Mouse (Mus musculus) ES-CJ7 (cell line): Measurements from ENCODE around the gene Csnk2a2.
A peak's percentile ranks its signal among the peaks of the same experiment; 100 is the strongest.

Experiments
- DNase-seq: peaks from one replicate; pipeline ENCODE4 v3.0.0; 2011; ENCODE audit warnings: low read depth, low spot score

Csnk2a2 gene

DNA sequence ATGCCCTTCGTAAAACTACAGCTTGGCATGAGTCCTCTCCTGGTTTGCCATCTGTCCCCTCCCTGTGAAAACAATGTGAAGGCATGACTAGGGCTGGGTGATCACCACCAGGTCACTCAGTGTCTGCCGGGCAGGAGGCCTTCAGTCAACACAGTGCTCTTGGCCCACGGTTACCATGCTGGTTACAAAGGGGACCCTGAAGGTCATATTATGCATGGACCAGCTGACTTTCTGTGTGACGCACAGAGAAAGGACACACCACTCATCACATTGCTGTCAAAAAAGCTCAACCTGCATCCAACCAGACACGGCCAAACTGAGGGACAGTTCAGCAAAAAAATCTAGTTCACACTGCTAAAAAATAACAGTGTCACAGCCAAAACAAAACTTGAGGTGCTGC lies at the start of gene Csnk2a2:
Gene Csnk2a2, minus strand, starts transcription at position 34 of the 400 bp plus-strand sequence.
- no peak for DNase-seq

DNA sequence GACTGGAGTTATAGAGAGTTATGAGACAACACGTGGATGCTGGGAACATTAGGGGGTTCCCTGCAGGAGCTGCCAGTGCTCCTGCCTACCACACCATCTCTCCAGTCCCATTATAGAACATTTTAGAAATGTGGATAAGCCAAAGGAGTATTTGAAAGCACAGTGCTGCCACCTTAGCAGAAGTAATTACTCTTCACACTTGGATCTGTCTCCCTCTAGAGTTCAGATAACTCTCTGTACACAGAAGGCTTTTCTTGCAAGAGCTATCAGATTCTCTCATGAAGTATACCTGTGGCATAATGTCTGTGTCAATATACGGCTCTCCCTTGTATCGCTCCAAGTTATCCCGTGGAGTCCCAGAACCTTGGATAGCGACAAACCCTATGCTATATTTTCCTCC lies 49.6 kb upstream of the Csnk2a2 start:
- DNase-seq, result no peak

DNA sequence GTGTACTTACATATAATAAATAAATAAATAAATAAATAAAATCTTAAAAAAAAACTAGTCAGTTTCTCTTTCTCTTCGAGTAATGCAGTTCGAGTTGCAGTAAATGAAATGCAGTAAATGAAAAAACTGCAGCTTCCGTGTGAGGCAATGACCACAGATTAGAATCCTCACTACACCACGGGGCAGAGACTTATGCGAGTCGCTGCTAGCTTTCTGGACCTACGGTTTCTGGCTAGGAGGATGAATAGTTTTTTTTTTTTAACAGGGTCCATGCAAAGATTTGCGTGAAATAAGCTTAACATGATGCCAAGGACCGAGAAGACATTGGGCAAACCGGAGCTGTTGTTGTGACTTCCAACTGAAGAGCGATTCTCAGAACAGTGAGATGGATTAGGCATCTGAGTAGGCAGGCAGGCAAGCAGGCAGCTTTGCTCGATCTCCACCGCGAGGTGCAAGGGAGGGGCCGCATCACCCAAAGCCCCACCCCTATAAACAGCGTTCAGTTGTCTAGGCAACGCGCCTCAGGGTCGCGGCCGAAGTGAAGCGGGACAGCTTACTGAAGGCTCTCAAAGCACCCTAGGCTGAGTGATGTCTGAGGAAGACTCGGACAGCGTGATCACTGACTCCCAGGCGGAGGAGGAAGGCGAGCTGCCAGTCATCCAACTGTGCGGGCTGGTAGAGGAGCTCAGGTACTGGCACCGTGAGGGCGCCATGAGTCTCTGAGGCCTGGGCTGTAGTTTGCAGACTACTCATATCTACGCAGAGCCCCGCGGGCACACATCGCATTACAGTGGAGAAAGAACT lies 43.9 kb upstream of the Csnk2a2 start, which contains the start of gene Ccdc113:
Gene Ccdc113, plus strand, starts transcription at position 502 of the 804 bp plus-strand sequence.
- DNase-seq, result peak; percentile 88

DNA sequence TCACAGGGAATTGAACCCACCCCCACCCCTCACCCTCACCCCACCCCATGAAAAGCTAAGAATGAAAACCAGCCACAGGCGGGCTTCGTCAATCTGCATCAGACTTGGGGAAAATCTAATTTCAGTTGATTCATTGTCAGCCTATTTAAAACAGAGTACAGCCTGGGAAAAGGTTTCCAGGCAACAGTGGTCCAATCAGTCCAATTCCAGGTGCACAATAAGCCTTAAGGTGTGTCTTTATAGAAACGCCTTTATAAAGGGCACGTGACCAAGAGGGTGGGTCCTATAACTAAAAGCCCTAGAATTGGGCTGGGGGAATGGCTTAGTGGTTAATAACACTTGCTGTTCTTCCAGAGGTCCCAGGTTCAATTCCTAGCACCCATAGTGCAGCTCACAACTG lies 42.4 kb upstream of the Csnk2a2 start:
- DNase-seq, result peak; percentile 76

DNA sequence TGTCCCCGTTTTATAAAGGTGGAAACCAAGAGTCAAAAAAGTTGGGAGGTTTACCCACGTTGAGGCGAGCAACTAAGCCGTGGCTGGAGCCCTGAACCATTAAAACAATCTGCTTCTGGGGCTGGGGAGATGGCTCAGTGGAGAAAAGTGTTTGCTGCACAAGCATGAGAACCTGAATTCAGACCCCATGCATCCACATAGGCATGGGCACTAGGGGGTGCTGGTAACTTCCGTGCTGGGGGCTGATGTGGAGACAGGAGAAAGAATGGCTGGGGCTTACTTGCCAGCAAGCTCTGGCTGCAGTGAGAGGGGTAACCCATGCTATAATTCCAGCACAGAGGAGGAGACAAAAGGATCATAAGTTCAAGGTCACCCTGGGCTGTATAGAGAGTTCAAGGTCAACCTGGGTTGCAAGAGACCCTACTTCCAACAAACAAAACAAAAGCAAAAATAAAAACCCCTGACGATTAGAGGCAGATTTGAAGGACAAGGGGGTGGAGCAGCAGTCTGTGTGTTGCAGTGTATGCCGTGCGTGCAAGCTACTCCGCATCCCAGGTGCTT lies 39.0 kb upstream of the Csnk2a2 start:
- peak; percentile 74 for DNase-seq

DNA sequence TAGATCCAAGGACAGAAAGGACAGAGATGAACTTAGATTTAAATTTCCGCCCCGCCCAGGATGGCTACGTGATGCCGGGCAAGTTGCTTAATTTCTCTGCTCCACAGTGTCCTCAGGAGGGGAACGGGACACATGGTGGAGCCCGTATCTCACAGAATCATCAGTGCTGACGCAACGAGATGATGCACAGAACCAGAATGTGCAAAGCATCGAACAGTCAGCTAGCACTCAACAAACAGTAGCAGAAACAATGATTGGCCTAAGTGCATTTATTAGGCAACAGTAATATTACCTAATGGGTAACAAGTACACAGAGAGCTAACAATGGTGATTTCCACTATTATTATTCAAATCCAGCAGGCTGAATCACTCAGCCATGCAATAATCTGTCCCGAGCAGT lies 38.4 kb upstream of the Csnk2a2 start:
- peak; percentile 37 for DNase-seq

DNA sequence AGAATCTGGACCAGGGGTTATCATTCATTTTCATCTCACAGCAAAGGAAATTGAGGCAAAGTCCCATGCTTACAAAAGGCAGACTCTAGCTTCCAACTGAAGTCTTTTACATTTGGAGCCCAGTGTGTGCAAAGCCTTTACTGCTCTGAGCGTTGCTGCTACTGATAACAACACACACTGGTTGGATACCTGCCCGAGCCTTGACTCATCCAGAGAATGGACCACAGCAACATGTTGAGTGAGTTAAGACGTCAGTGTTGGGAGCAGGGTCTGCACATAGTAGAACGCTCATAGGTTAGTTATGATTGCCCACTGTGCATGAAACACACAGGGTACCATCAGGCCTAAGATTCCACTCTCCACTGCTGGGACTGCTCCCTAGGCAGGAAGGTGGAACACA lies 34.2 kb upstream of the Csnk2a2 start:
- DNase-seq, result no peak

DNA sequence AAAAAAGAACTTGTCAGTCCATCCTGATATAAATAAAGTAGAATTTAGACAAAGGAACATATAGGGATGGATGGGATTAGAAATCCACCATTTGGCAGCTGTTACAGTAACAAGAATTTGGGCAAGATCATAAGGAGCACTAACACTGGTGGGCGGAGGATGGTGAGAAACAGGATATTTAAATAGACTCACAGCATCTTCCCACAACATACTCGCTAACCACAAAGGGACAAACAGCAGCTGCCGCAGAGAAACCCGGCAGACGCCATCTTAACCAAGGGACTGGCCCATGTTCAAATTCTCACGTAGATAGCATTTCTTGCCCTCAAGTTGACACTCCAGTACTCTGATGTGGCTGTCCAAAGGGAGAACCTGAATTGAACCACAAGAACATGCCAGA lies 27.1 kb upstream of the Csnk2a2 start:
- no peak for DNase-seq

DNA sequence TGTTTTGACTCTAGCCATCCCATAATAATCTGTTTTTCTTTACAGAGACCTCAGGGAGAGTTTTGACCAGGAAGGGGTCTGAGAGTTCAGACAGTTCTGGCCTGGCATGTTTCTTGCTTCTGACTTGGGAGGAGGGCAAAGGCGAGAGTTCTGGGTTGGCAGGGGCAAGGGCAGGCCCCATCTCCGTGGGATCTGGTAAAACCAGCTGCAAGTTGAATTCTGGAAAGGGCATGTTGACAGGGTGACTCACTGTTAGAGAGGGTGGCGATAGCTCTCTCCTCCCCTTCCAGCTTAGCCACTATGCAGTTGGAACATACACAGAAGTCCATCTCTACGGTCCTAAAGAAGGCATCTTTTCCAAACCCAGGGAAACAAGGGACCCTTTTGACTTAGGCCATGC lies 23.4 kb upstream of the Csnk2a2 start:
- DNase-seq, result no peak

DNA sequence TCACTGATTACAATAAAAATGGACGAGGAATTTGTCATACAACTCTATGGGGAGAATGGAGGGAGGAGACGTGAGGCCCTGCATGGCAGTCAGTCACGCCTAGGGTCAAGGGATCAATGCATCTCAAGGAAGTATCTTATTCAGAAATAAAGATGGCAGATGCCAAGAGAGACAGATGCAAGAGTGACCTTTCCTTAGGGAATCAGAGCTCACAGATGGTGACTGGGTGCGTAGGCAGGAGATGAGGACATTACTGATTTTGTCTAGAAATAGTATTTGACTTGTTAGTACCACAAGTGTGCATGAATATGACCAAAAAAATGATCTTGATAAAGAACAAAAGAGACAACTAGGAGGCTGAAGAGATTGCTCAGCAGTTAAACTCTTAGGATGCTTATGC lies 22.4 kb upstream of the Csnk2a2 start:
- DNase-seq, result no peak

DNA sequence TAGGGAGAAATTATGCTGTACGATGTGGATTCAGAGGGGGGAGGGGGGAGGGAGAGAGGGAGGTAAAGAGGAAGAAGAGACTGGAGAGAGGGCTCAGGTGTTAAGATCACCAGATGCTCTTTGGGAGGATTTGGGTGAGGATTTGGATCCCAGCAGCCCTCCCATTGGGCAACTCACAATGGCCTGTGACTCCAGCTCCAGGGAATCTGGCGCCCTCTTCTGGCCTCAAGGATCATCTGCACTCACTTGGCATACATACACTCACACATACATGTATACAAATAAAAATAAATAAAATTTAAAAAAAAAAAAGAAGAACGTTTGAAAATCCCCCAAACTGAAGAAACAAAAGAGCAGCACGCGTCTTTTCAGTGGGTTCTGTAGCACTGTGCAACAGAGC lies 16.4 kb upstream of the Csnk2a2 start:
- peak; percentile 66 for DNase-seq

DNA sequence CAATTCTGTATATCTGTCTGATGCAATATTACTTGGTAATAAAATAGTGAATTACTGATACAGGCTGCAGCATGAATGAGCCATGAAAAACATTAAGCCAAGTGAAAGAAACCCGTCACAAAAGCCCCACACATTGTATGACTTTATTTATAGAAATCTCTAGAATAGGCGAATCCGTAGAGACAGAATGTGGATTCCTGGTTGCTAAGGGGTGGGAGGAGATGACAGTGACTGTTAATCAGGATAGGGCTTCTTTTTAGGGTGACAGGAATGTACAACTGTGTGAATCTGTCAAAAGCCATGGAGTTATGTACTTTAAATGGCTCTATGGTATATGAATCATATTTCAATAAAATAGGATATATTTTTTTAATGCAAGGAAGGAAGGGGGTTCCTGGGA lies 15.8 kb upstream of the Csnk2a2 start:
- DNase-seq, result no peak

DNA sequence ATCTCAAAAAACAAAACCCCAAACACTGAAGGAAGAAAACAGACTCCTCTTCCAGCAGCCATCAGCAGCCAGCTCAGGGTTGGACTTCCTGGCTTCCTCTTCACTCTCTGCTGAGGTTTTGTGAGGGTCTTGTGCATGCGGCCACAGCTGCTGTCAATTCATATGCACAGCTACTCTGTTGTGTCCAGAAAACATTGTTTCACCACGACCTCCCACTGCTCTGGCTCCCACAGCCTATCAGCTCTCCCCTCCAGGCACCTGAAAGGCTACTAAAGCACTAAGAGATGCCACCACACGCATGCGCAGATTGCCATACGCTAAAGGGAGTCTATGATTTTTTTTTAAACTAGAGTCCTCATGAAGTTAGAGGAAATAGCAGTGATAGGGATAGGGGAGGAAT lies 15.0 kb upstream of the Csnk2a2 start:
- DNase-seq, result peak; percentile 79

DNA sequence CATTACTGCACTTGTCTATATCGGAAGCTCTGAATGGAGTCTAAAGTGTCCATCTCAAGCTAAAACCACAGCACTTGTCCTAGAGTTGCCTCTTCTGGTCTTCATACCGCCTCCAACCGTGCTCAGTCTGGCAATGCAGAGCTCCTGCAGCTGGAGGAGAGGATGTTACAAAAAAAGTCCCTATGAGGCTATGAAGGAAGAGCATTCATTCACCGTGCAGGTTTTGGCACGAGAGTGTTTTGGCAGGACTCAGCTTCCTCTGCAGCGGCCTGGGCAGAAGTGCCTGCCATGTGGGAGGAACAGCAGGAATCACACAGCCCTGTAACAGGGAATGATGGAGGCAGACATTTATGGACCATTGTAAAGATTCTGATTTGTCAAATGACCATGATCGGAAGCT lies 12.6 kb upstream of the Csnk2a2 start:
- no peak for DNase-seq

DNA sequence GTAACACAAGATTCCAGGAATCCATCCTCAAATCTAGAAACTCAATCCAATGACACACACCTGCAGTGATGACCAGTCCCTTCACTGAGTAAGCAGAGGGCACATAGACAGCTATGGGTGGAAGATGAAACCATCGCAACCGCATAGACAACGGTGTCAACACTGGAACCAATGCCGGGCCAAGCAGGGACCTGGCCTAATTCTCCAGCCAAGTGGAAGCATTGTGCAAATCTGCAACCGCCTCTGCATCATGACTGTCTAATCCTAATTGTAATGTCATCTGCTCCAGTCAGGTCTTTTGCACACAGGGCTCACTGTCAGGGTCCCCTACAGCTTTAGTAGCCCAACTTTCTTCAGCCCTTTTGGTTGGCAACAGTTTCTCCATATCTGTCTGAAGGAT lies 10.6 kb upstream of the Csnk2a2 start:
- no peak for DNase-seq

DNA sequence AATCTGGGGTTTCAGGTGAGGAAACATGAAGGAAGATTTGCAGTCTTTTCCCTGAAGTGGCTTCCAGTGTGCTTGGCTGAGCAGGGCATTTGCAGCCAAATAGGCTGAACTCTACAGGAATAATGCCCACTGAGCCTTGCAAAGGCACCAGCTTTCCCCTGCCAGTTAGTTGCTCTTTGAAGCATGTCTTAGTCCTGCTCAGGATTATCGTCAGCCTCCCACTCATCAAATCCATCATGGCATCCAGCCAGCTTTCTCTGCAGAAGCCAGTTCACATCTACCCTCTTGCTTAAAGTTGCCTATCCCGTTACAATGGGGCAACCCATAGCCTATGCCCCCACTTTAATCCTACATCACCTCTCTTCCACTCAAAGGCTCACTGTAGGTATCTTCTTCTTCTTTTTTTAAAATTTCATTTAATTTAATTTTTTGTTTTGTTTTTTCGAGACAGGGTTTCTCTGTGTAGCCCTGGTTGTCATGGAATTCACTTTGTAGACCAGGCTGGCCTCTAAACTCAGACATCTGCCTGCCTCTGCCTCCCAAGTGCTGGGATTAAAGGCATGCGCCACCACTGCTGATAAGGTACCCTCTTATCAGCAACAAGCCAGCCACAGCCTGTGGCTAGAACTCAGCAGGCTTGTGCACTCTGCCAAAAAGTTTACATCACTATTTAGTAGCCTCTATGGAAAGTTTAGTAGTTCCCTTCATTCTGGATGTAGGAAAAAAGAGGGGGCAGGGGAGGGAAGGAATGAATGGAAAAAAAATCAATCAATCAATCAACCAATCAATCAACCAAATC lies 9.6 kb upstream of the Csnk2a2 start:
- DNase-seq, result no peak

DNA sequence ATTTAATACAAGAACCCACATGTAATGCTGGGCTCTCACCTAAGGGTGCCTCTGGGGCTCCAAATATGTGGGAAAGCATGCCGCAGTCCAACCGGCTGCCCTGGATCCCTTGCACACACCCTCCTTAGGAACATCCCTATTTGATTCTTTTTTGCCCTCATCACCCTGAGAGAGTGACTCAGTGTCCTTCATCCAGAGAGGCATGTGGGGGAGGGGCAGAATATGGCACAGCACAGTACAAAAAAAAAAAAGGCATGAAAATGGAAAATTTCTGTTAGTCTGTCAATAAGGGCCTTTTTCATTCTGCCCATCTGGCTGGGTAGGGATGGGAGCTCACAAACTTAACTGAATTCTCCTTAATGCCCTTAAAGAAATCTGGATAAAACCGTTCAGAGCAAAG lies 8.0 kb upstream of the Csnk2a2 start:
- no peak for DNase-seq

DNA sequence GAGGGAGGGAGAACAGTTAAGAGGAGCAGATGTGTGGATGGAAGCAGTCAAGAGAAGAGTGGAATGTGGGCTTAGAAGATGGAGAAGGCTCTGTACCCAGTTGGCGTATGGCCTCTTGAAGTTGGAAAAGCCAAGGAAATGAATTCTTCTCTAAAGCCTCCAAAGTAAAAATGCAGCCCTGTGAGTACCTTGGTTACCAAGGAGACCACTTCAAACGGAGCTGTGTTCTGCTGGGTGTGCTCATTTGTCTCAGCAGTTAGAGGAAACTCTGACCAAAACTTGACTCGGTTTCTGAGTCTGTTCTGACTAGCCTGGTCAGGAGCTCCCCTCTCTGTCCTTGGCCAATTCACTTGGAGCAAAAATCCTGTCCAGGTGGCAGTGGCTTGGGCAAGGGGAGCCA lies 6.6 kb upstream of the Csnk2a2 start:
- no peak for DNase-seq

DNA sequence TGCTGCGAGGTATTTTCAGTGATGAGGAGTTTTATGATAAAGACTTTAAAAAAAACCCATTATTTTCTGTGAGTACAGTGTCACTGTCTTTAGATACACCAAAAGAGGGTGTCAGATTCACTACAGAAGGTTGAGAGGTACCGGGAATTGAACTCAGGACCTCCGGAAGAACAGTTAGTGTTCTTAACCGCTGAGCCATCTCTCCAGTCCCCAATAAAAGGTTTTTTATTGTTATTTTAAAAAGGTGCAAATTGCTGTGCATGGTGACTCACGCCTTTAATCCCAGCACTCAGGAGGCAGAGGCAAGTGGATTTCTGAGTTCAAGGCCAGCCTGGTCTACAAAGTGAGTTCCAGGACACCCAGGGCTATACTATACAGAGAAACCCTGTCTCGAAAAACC lies 5.6 kb upstream of the Csnk2a2 start:
- peak; percentile 53 for DNase-seq

DNA sequence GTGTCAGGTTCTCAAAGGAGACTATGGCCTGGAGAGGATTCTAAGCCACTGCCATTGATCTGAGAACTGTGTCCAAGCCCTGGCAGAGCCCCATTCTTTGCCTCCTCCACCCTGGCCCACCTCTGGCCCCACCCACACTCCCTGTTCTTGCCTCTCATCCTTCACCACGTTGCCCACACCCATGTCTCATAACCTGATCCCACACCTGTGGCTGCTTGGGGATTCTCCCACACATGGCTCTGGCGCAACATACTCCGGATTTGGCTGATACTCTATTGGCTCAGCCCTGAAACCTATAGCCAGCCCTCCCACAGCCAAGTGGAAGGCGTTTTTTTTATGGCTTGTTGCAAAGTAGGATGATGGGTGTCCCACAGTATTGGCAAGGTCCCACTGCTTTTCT lies 2.2 kb upstream of the Csnk2a2 start:
- no peak for DNase-seq

DNA sequence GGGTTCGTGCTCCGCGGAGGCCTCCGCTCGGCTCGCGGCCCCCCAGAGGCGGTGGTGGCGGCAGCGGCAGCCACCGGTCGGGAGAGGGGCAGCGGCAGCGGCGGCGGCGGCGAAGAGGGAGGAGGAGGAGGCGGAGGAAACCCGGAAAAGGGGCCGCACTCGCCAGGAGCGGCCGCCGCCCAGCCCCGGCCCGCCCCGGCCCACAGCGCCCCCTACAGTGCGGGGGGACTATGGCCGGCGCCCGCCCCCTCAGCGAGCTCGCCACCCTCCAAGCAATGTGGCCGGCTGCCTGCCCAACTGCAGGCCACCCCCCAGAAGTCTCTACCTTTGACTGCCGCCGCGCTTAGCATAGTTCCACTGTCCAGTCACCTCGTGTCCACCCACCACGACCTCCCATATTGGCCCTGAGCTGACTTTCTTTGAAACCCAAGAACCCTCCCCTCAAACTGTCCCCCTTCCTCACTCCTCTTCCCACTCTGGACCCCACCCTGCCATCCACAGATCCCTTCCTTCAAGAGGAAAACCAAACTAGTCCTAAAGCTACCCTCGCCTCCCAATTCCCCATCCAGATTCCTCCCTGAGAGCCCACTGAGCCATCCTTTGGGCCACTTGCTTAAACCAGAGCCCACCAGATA lies 1.0 kb downstream of the Csnk2a2 start:
- DNase-seq, result peak; percentile 73
